Mouse (Mus musculus) MEL (cell line): ENCODE data around the gene Chd8.

ENCODE experiments used
- CTCF ChIP-seq, 3 experiments: IDR thresholded peaks in 2 of 3; conservative IDR thresholded peaks in 1 of 3; 2 replicates each; pipeline ENCODE4 v1.5.1; 2011 to 2012; ENCODE audit warnings: low read length in 3 of 3, low read depth in 2 of 3, mild to moderate bottlenecking in 2 of 3, improper control_type of control experiment in 1 of 3, inconsistent platforms in 1 of 3, mixed read lengths in 1 of 3, moderate library complexity in 1 of 3; ENCODE audit not compliant: control insufficient read depth in 1 of 3, insufficient read depth in 1 of 3, poor library complexity in 1 of 3, severe bottlenecking in 1 of 3
- HCFC1 ChIP-seq: IDR thresholded peaks from 2 replicates; pipeline ENCODE4 v1.6.1; 2012; ENCODE audit warnings: low read depth, mild to moderate bottlenecking, inconsistent platforms, low read length, improper control_type of control experiment, moderate library complexity
- MAX ChIP-seq: IDR thresholded peaks from 2 replicates; pipeline ENCODE4 v1.6.1; 2011; ENCODE audit warnings: low read length, improper control_type of control experiment
- RAD21 ChIP-seq: IDR thresholded peaks from 2 replicates; pipeline ENCODE4 v1.6.1; 2011; ENCODE audit warnings: mild to moderate bottlenecking, low read depth, low read length, improper control_type of control experiment
- SIN3A ChIP-seq: IDR thresholded peaks from 2 replicates; pipeline ENCODE4 v1.6.1; 2012; ENCODE audit warnings: low read length, improper control_type of control experiment, inconsistent platforms
- TAL1 ChIP-seq: IDR thresholded peaks from 2 replicates; pipeline ENCODE4 v1.6.1; 2012; ENCODE audit warnings: mild to moderate bottlenecking, inconsistent platforms, low read length, moderate library complexity, mixed read lengths
- ZC3H11A ChIP-seq: IDR thresholded peaks from 2 replicates; pipeline ENCODE4 v1.6.1; 2012; ENCODE audit warnings: low read depth, mild to moderate bottlenecking, inconsistent platforms, low read length, improper control_type of control experiment
- ZMIZ1 ChIP-seq: IDR thresholded peaks from 2 replicates; pipeline ENCODE4 v1.6.1; 2012; ENCODE audit warnings: low read depth, mild to moderate bottlenecking, inconsistent platforms, low read length, improper control_type of control experiment, moderate library complexity
- ZNF384 ChIP-seq: IDR thresholded peaks from 2 replicates; pipeline ENCODE4 v1.6.1; 2012; ENCODE audit warnings: low read depth, mild to moderate bottlenecking, inconsistent platforms, low read length, improper control_type of control experiment

- TF ChIP-seq CTCF (IDR thresholded peaks at IDR 0.05 in 2 of 3, conservative IDR thresholded peaks at IDR 0.05 in 1 of 3; ENCODE audit: control insufficient read depth in 1 of 3, insufficient read depth in 1 of 3, low read depth in 2 of 3, low read length in 3 of 3, poor library complexity in 1 of 3, severe bottlenecking in 1 of 3) (peak in 2 of 3 experiments; percentile 30 to 31; a peak in 4 of 6 replicates), MAX (no peak), SIN3A (no peak), HCFC1 (no peak), ZNF384 (no peak), RAD21 (no peak), ZC3H11A (no peak), ZMIZ1 (no peak), TAL1 (no peak)
These were observed 68.1 kb downstream of the Chd8 start for GRCm38 (mm10) chr14:52189519-52189918.
